Comparison of ENCODE assay signal across 7 mouse cellular contexts in the genomic region with DNA sequence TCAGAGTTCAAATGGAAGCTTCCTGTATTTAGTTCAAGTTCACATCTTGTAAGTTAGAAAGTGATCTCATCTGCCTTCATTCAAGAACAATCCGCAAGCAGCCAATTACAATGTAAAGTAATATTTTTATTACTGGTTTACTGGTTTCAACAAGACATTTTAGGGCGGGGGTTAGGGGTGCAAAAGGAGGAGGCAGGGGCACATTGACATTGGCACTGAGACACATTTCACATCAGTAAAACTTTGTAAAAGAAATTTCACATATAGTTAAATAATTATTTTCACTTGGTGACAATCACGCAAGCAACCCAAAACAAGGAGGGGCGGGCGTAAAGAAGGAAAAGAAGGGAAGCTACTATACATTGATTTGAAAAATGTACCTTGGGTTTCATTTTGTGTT. TPM values are rescaled to one million over a fixed set of nuclear protein-coding genes. Genes with fewer than 3 reads are reported as not detected.
DNase-seq lines count a peak whose midpoint lies in the region; ATAC-seq and TF ChIP-seq lines count a peak whose summit lies in the region.

No protein-coding gene starts in this region.

- H3K36me3 ChIP-seq in heart, embryonic 15.5 days: no peaks in the 10 kb centered on the region
- no peaks in the 10 kb centered on the region for H3K36me3 ChIP-seq in limb, embryonic 15.5 days
- no peaks in the 10 kb centered on the region for H3K36me3 ChIP-seq in stomach, postnatal 0 days (ENCODE audit: control insufficient read depth, insufficient read depth, low read length)

- 31% methylated on average over 5 of the region's 5 CpGs for WGBS in heart, embryonic 15.5 days
- 11% methylated on average over 5 of the region's 5 CpGs for WGBS in limb, embryonic 15.5 days
- 46% methylated on average over 5 of the region's 5 CpGs for WGBS in stomach, postnatal 0 days

- peaks cover 29% of the 10 kb centered on the region for H3K4me1 ChIP-seq in heart, embryonic 15.5 days (replicated peaks)
- H3K4me1 ChIP-seq in limb, embryonic 15.5 days: peaks cover 21% of the 10 kb centered on the region
- 0 out of 2 replicates have a peak, but pooled peaks cover 2% of the 10 kb centered on the region for H3K4me1 ChIP-seq in stomach, postnatal 0 days (replicated peaks; ENCODE audit: control insufficient read depth, insufficient read depth)

- peak overlapping the region; percentile 46 for H3K4me3 ChIP-seq in heart, embryonic 15.5 days
- H3K4me3 ChIP-seq in limb, embryonic 15.5 days: peak overlapping the region; percentile 52
- peak overlapping the region; percentile 27; the same call in 1 of the 2 replicates for H3K4me3 ChIP-seq in stomach, postnatal 0 days (ENCODE audit: low read depth, low read length)

- H3K27ac ChIP-seq in heart, embryonic 15.5 days: no peak overlapping the region
- peak overlapping the region; percentile 89 for H3K27ac ChIP-seq in limb, embryonic 15.5 days
- H3K27ac ChIP-seq in stomach, postnatal 0 days (replicated peaks): no peak overlapping the region

- peak; percentile 58 for DNase-seq in retina, embryonic 14.5 days (ENCODE audit: low spot score)
- DNase-seq in retina, postnatal 1 day: no peak
- DNase-seq in stomach, postnatal 0 days (ENCODE audit: low spot score): no peak
- DNase-seq in layer of hippocampus, adult 18-20 months (ENCODE audit: low spot score in 2 of 2): no peak
- no peak for DNase-seq in layer of hippocampus, postnatal 14 days (ENCODE audit: low spot score in 2 of 2)

- peaks cover 32% of the 10 kb centered on the region for H3K27me3 ChIP-seq in heart, embryonic 15.5 days
- H3K27me3 ChIP-seq in limb, embryonic 15.5 days: peaks cover 20% of the 10 kb centered on the region
- H3K27me3 ChIP-seq in stomach, postnatal 0 days (ENCODE audit: control insufficient read depth, insufficient read depth, low read length): peaks cover 2% of the 10 kb centered on the region; the same call in 1 of the 2 replicates

- TF ChIP-seq CTCF in stomach, postnatal 0 days (IDR thresholded peaks at IDR 0.05; ENCODE audit: low read depth): no peak

- no peak for TF ChIP-seq EP300 in stomach, postnatal 0 days (optimal IDR thresholded peaks at IDR 0.05)

- peak overlapping the region; percentile 70 for H3K4me2 ChIP-seq in heart, embryonic 15.5 days
- peak overlapping the region; percentile 82 for H3K4me2 ChIP-seq in limb, embryonic 15.5 days
- H3K4me2 ChIP-seq in stomach, postnatal 0 days (replicated peaks; ENCODE audit: low read depth): no peak overlapping the region

- H3K9ac ChIP-seq in heart, embryonic 15.5 days: no peak overlapping the region
- H3K9ac ChIP-seq in limb, embryonic 15.5 days: peak overlapping the region; percentile 61
- no peak overlapping the region for H3K9ac ChIP-seq in stomach, postnatal 0 days (ENCODE audit: low read length)

- ATAC-seq in heart, embryonic 15.5 days (replicated peaks; ENCODE audit: insufficient number of reproducible peaks, insufficient read depth, low FRiP score, low read depth): no peak
- ATAC-seq in limb, embryonic 15.5 days (ENCODE audit: insufficient number of reproducible peaks, low FRiP score, low TSS enrichment, low read depth): no peak
- no peak for ATAC-seq in stomach, postnatal 0 days (ENCODE audit: low FRiP score, low TSS enrichment)

- no peaks in the 10 kb centered on the region for H3K9me3 ChIP-seq in heart, embryonic 15.5 days (replicated peaks)
- H3K9me3 ChIP-seq in limb, embryonic 15.5 days: no peaks in the 10 kb centered on the region
- no peaks in the 10 kb centered on the region for H3K9me3 ChIP-seq in stomach, postnatal 0 days (ENCODE audit: control insufficient read depth, low read length)

RNA-seq across cellular contexts. Expression of gene Mab21l2, which starts 2.5 kb away (rescaled TPM):
- polyA plus RNA-seq in heart, embryonic 15.5 days (2015; fragmentation: Nextera tagmentation; extraction: Ambion mirVana): 1.5 and 3.3 TPM in 2 replicates
- 16.6 and 22.9 TPM in 2 replicates for polyA plus RNA-seq in limb, embryonic 15.5 days (2015; fragmentation: Nextera tagmentation; extraction: Ambion mirVana)
- 1.5 and 2.2 TPM in 2 replicates for polyA plus RNA-seq in stomach, postnatal 0 days (2015; fragmentation: Nextera tagmentation; extraction: Ambion mirVana)
- total RNA-seq in layer of hippocampus, adult 18-20 months (2021): under 1 TPM; 0.22 to 0.30 TPM
- under 1 TPM in 1 of 2 experiments, not detected in 1; 0.19 TPM for total RNA-seq in layer of hippocampus, postnatal 14 days (2021)
